Mouse (Mus musculus) left cerebral cortex, adult 2 months (tissue): Measurements from ENCODE around the gene Cyb5b. TPM values are rescaled to one million over a fixed set of nuclear protein-coding genes. Genes with fewer than 3 reads are reported as not detected.

Source experiments
- DNase-seq, 2 experiments: peaks; one replicate each; pipeline ENCODE4 v3.0.0; 2021 to 2022; ENCODE audit warnings: low spot score in 2 of 2, mixed read lengths in 1 of 2; ENCODE audit errors: extremely low spot score in 1 of 2
- H3K27ac ChIP-seq: fragments of 200-600 bp; 2 replicates; pipeline ENCODE4 v1.8.1; 2022
- H3K4me3 ChIP-seq: fragments of 200-600 bp; 2 replicates; pipeline ENCODE4 v1.8.1; 2022
- CTCF ChIP-seq: fragments of 200-600 bp; IDR thresholded peaks from 2 replicates; pipeline ENCODE4 v1.8.1; 2022; ENCODE audit warnings: antibody characterized with exemption, mild to moderate bottlenecking, moderate library complexity
- intact Hi-C: fragments of 180-260 bp; cut with DNase I; formaldehyde crosslinking; loops from one replicate; pipeline ENCODE4 v1.15.1; 2025
- total RNA-seq, 2 experiments: library from RNA; stranded (reverse); gene quantifications; 2 replicates each; pipeline ENCODE4 v1.2.3; 2021

Gene Cyb5b
- total RNA-seq, 2 experiments from 2014 or later: 92.3 to 93.6 TPM

GRCm38 (mm10) chr8:107184996-107185395, 34.6 kb downstream of the Cyb5b start:
- TF ChIP-seq CTCF: no peak
- Histone ChIP-seq H3K27ac (no peak overlapping the region), H3K4me3 (no peak overlapping the region)
- intact Hi-C loops: loop anchor here (5.0 kb wide), 1 partner anchor 137 kb away; no protein-coding TSS in a partner anchor
- DNase-seq: no peak

GRCm38 (mm10) chr8:107186659-107187390, 36.4 kb downstream of the Cyb5b start:
- intact Hi-C loops: no loop called here
- H3K27ac ChIP-seq: no peak overlapping the region
- no peak overlapping the region for H3K4me3 ChIP-seq
- DNase-seq: no peak
- no peak for TF ChIP-seq CTCF

GRCm38 (mm10) chr8:107187631-107188030, 37.2 kb downstream of the Cyb5b start:
- DNase-seq: no peak
- Histone ChIP-seq H3K27ac (peak overlapping the region; percentile 30), H3K4me3 (no peak overlapping the region)
- intact Hi-C loops: no loop called here
- no peak for TF ChIP-seq CTCF

GRCm38 (mm10) chr8:107192631-107193030, 42.2 kb downstream of the Cyb5b start:
- Histone ChIP-seq H3K27ac (no peak overlapping the region), H3K4me3 (no peak overlapping the region)
- intact Hi-C loops: no loop called here
- no peak for TF ChIP-seq CTCF
- no peak for DNase-seq

GRCm38 (mm10) chr8:107193331-107193730, 42.9 kb downstream of the Cyb5b start:
- no peak for DNase-seq
- H3K27ac ChIP-seq: no peak overlapping the region
- intact Hi-C loops: no loop called here
- no peak for TF ChIP-seq CTCF
- no peak overlapping the region for H3K4me3 ChIP-seq

- no peak for DNase-seq
- Histone ChIP-seq H3K4me3 (no peak overlapping the region), H3K27ac (no peak overlapping the region)
- TF ChIP-seq CTCF: no peak
- intact Hi-C loops: no loop called here
Measured at GRCm38 (mm10) chr8:107194786-107195451, 44.5 kb downstream of the Cyb5b start.

GRCm38 (mm10) chr8:107197901-107198826, 47.7 kb downstream of the Cyb5b start:
- no peak overlapping the region for H3K4me3 ChIP-seq
- no peak for TF ChIP-seq CTCF
- no peak overlapping the region for H3K27ac ChIP-seq
- intact Hi-C loops: no loop called here
- no peak for DNase-seq

- no peak for DNase-seq
- H3K27ac ChIP-seq: peak overlapping the region; percentile 82; the same call in 1 of the 2 replicates
Measured at GRCm38 (mm10) chr8:107205164-107205563, 54.7 kb downstream of the Cyb5b start.

GRCm38 (mm10) chr8:107205701-107206561, 55.5 kb downstream of the Cyb5b start:
- intact Hi-C loops: loop anchor here (1.0 kb wide), 1 partner anchor 87 kb away; the partner anchor contains the start of gene Nfat5
- peak overlapping the region; percentile 11; the same call in 1 of the 2 replicates for H3K4me3 ChIP-seq
- no peak for TF ChIP-seq CTCF
- H3K27ac ChIP-seq: peak overlapping the region; percentile 82
- DNase-seq: peak; percentile 36 to 49

More at GRCm38 (mm10) chr8:107205164-107205563, 54.7 kb downstream of the Cyb5b start:
- TF ChIP-seq CTCF: no peak
- intact Hi-C loops: no loop called here
- H3K4me3 ChIP-seq: no peak overlapping the region

- no peak for TF ChIP-seq CTCF
- intact Hi-C loops: loop anchor here (1.0 kb wide), 1 partner anchor 86 kb away; the partner anchor contains the start of gene Nfat5
- Histone ChIP-seq H3K4me3 (no peak overlapping the region), H3K27ac (peak overlapping the region; percentile 82)
- no peak for DNase-seq
Measured at GRCm38 (mm10) chr8:107206782-107207525, 56.5 kb downstream of the Cyb5b start.
